Mouse (Mus musculus) CH12.LX (cell line): ENCODE data around the gene Dlg2. TPM values are rescaled to one million over a fixed set of nuclear protein-coding genes. Genes with fewer than 3 reads are reported as not detected.

Experiments
- DNase-seq: peaks from one replicate; pipeline ENCODE4 v3.0.0-alpha.2; 2013; ENCODE audit errors: extremely low read depth
- H3K27ac ChIP-seq: 2 replicates; pipeline ENCODE4 v1.5.1; 2012; ENCODE audit warnings: low read depth, mild to moderate bottlenecking, control low read depth, moderate library complexity; ENCODE audit not compliant: insufficient read depth
- H3K27me3 ChIP-seq: replicated peaks from 2 replicates; pipeline ENCODE3; 2012; ENCODE audit warnings: inconsistent platforms
- H3K36me3 ChIP-seq, 2 experiments: replicated peaks in 1 of 2; 2 replicates each; pipeline versions ENCODE3 to v1.6.1; 2012; ENCODE audit warnings: inconsistent platforms in 1 of 2, low read length in 1 of 2, mild to moderate bottlenecking in 1 of 2, mixed read lengths in 1 of 2, moderate library complexity in 1 of 2; ENCODE audit not compliant: control insufficient read depth in 1 of 2, insufficient read depth in 1 of 2
- H3K4me1 ChIP-seq, 2 experiments: 2 replicates each; pipeline ENCODE4 v1.6.1; 2012; ENCODE audit warnings: inconsistent platforms in 1 of 2, moderate library complexity in 1 of 2; ENCODE audit not compliant: insufficient read depth in 2 of 2, control insufficient read depth in 1 of 2
- H3K4me2 ChIP-seq: 2 replicates; pipeline ENCODE4 v1.6.1; 2012; ENCODE audit warnings: low read depth, mild to moderate bottlenecking, control low read depth; ENCODE audit not compliant: poor library complexity, insufficient read depth, severe bottlenecking
- H3K4me3 ChIP-seq, 3 experiments: fragments of 150-350 bp in 1 of 3; sonication (generic) in 1 of 3; replicated peaks in 1 of 3; 2 replicates each; pipeline versions ENCODE3 to v1.5.1; 2011 to 2012; ENCODE audit warnings: low read depth in 2 of 3, low read length in 2 of 3, mild to moderate bottlenecking in 2 of 3, moderate library complexity in 2 of 3, control low read depth in 1 of 3, improper control_type of control experiment in 1 of 3, inconsistent platforms in 1 of 3, mixed read lengths in 1 of 3; ENCODE audit not compliant: poor library complexity in 1 of 3
- H3K79me2 ChIP-seq: replicated peaks from 2 replicates; pipeline ENCODE4 v1.6.1; 2012; ENCODE audit warnings: mild to moderate bottlenecking, moderate library complexity; ENCODE audit not compliant: control insufficient read depth, poor library complexity, insufficient read depth, severe bottlenecking; ENCODE audit errors: extremely low read depth
- H3K9ac ChIP-seq: 2 replicates; pipeline ENCODE4 v1.6.1; 2012; ENCODE audit warnings: low read depth, mild to moderate bottlenecking, control low read depth, moderate library complexity; ENCODE audit not compliant: insufficient read depth
- H3K9me3 ChIP-seq: replicated peaks from 2 replicates; pipeline ENCODE3; 2012; ENCODE audit warnings: low read length, inconsistent platforms, mixed read lengths
- BHLHE40 ChIP-seq: IDR thresholded peaks from 2 replicates; pipeline ENCODE4 v1.6.1; 2011; ENCODE audit warnings: mild to moderate bottlenecking, low read depth, low read length, improper control_type of control experiment
- CHD1 ChIP-seq: IDR thresholded peaks from 2 replicates; pipeline ENCODE4 v1.6.1; 2012; ENCODE audit warnings: low read depth, low read length, improper control_type of control experiment, inconsistent platforms
- CHD2 ChIP-seq: IDR thresholded peaks from 2 replicates; pipeline ENCODE4 v1.6.1; 2011; ENCODE audit warnings: low read length, improper control_type of control experiment
- CTCF ChIP-seq, 2 experiments: IDR thresholded peaks in 1 of 2; conservative IDR thresholded peaks in 1 of 2; 2 replicates each; pipeline ENCODE4 v1.5.1; 2011 to 2012; ENCODE audit warnings: low read depth in 2 of 2, low read length in 2 of 2, improper control_type of control experiment in 1 of 2, inconsistent platforms in 1 of 2, mild to moderate bottlenecking in 1 of 2, moderate library complexity in 1 of 2
- E2F4 ChIP-seq: IDR thresholded peaks from 2 replicates; pipeline ENCODE4 v1.6.1; 2011; ENCODE audit warnings: low read depth, low read length, improper control_type of control experiment; ENCODE audit not compliant: insufficient replicate concordance
- ELF1 ChIP-seq: IDR thresholded peaks from 2 replicates; pipeline ENCODE4 v1.6.1; 2014; ENCODE audit warnings: low read depth, mild to moderate bottlenecking, inconsistent platforms, low read length, improper control_type of control experiment
- ETS1 ChIP-seq: conservative IDR thresholded peaks from 2 replicates; pipeline ENCODE4 v1.6.1; 2012; ENCODE audit warnings: low read depth, mild to moderate bottlenecking, inconsistent platforms, low read length, improper control_type of control experiment, moderate library complexity
- GABPA ChIP-seq: IDR thresholded peaks from 2 replicates; pipeline ENCODE4 v1.6.1; 2012; ENCODE audit warnings: low read depth, low read length, improper control_type of control experiment, inconsistent platforms; ENCODE audit not compliant: insufficient replicate concordance
- IRF4 ChIP-seq: IDR thresholded peaks from 2 replicates; pipeline ENCODE4 v1.6.1; 2014; ENCODE audit warnings: low read depth, mild to moderate bottlenecking, inconsistent platforms, low read length, improper control_type of control experiment
- JUN ChIP-seq: IDR thresholded peaks from 2 replicates; pipeline ENCODE4 v1.6.1; 2011; ENCODE audit warnings: low read depth, mild to moderate bottlenecking, low read length, improper control_type of control experiment, moderate library complexity; ENCODE audit not compliant: insufficient read depth
- KAT2A ChIP-seq: IDR thresholded peaks from 2 replicates; pipeline ENCODE4 v1.6.1; 2012; ENCODE audit warnings: low read length, improper control_type of control experiment, inconsistent platforms; ENCODE audit not compliant: insufficient replicate concordance
- MAFK ChIP-seq: IDR thresholded peaks from 2 replicates; pipeline ENCODE4 v1.6.1; 2011; ENCODE audit warnings: low read length, improper control_type of control experiment; ENCODE audit not compliant: insufficient replicate concordance
- MAZ ChIP-seq: IDR thresholded peaks from 2 replicates; pipeline ENCODE4 v1.6.1; 2012; ENCODE audit warnings: low read depth, mild to moderate bottlenecking, inconsistent platforms, low read length, improper control_type of control experiment, moderate library complexity
- MXI1 ChIP-seq: IDR thresholded peaks from 2 replicates; pipeline ENCODE4 v1.6.1; 2011; ENCODE audit warnings: mild to moderate bottlenecking, low read depth, low read length, improper control_type of control experiment
- NELFE ChIP-seq: IDR thresholded peaks from 2 replicates; pipeline ENCODE4 v1.6.1; 2011; ENCODE audit warnings: low read depth, low read length, improper control_type of control experiment
- NRF1 ChIP-seq: IDR thresholded peaks from 2 replicates; pipeline ENCODE4 v1.6.1; 2014; ENCODE audit warnings: low read depth, mild to moderate bottlenecking, inconsistent platforms, low read length, improper control_type of control experiment, moderate library complexity
- PAX5 ChIP-seq: IDR thresholded peaks from 2 replicates; pipeline ENCODE4 v1.6.1; 2012; ENCODE audit warnings: low read length, inconsistent platforms, mixed read lengths
- POLR2A ChIP-seq: IDR thresholded peaks from 2 replicates; pipeline ENCODE4 v1.6.1; 2011; ENCODE audit warnings: low read depth, mild to moderate bottlenecking, improper control_type of control experiment, low read length
- POLR2AphosphoS2 ChIP-seq: IDR thresholded peaks from 2 replicates; pipeline ENCODE4 v1.6.1; 2011; ENCODE audit warnings: low read depth, low read length, improper control_type of control experiment
- RAD21 ChIP-seq: IDR thresholded peaks from 2 replicates; pipeline ENCODE4 v1.6.1; 2011; ENCODE audit warnings: low read depth, mild to moderate bottlenecking, low read length, improper control_type of control experiment, moderate library complexity
- SIN3A ChIP-seq: IDR thresholded peaks from 2 replicates; pipeline ENCODE4 v1.6.1; 2012; ENCODE audit warnings: low read length, improper control_type of control experiment, inconsistent platforms
- SMC3 ChIP-seq: IDR thresholded peaks from 2 replicates; pipeline ENCODE4 v1.6.1; 2011; ENCODE audit warnings: low read depth, low read length, improper control_type of control experiment
- TBP ChIP-seq: conservative IDR thresholded peaks from 2 replicates; pipeline ENCODE4 v1.6.1; 2011; ENCODE audit warnings: low read depth, low read length, improper control_type of control experiment
- TCF12 ChIP-seq: IDR thresholded peaks from 2 replicates; pipeline ENCODE4 v1.6.1; 2014; ENCODE audit warnings: low read depth, mild to moderate bottlenecking, inconsistent platforms, low read length, improper control_type of control experiment
- UBTF ChIP-seq: IDR thresholded peaks from 2 replicates; pipeline ENCODE4 v1.6.1; 2012; ENCODE audit warnings: low read depth, mild to moderate bottlenecking, inconsistent platforms, low read length, improper control_type of control experiment, moderate library complexity
- USF1 ChIP-seq: IDR thresholded peaks from 2 replicates; pipeline ENCODE4 v1.6.1; 2014; ENCODE audit warnings: low read depth, mild to moderate bottlenecking, inconsistent platforms, low read length, improper control_type of control experiment
- USF2 ChIP-seq: conservative IDR thresholded peaks from 2 replicates; pipeline ENCODE4 v1.6.1; 2011; ENCODE audit warnings: low read depth, low read length, improper control_type of control experiment
- ZKSCAN1 ChIP-seq: IDR thresholded peaks from 2 replicates; pipeline ENCODE4 v1.6.1; 2012; ENCODE audit warnings: low read depth, inconsistent platforms, low read length, improper control_type of control experiment, borderline replicate concordance
- ZMIZ1 ChIP-seq: IDR thresholded peaks from 2 replicates; pipeline ENCODE4 v1.6.1; 2012; ENCODE audit warnings: low read depth, mild to moderate bottlenecking, inconsistent platforms, low read length, improper control_type of control experiment
- ZNF384 ChIP-seq: IDR thresholded peaks from 2 replicates; pipeline ENCODE4 v1.6.1; 2012; ENCODE audit warnings: low read depth, low read length, improper control_type of control experiment, inconsistent platforms
- dilution Hi-C: fragments of 300-500 bp; cut with MboI; formaldehyde crosslinking; loops from 2 replicates; pipeline ENCODE4 v1.14.3; 2020; ENCODE audit warnings: low sequenced_read_pairs; ENCODE audit not compliant: extremely low pct_unique_long_range_greater_than_20kb, extremely low pct_ligation_motif_present
- in situ Hi-C: fragments of 300-500 bp; cut with MboI; formaldehyde crosslinking; loops from 3 replicates; pipeline ENCODE4 v1.14.3; 2019; ENCODE audit warnings: low sequenced_read_pairs, low pct_ligation_motif_present, low pct_unique_long_range_greater_than_20kb, mixed read lengths
- polyA plus RNA-seq: library from polyadenylated mRNA; unstranded; fragments of >175 nt; gene quantifications from 2 replicates; pipeline ENCODE4 v1.2.1, GENCODE M21; 2012; ENCODE audit warnings: low read depth; ENCODE audit not compliant: insufficient read length
- total RNA-seq, 2 experiments: library from RNA; depleted of rRNA; stranded (reverse); fragments of 300-350 nt in 1 of 2; fragments of >200 nt in 1 of 2; gene quantifications; 2 replicates each; pipeline ENCODE4 v1.2.3; 2012 to 2014

Dlg2 gene
- total and polyA plus RNA-seq, 3 experiments = 0.36 TPM; not detected in 2

GRCm38 (mm10) chr7:90456149-90456844, 20.2 kb upstream of the Dlg2 start:
- peaks cover 0 to 7% of the 10 kb centered on the region in 2 experiments; a peak in 2 of 4 replicates for H3K4me1 ChIP-seq
- peak overlapping the region; percentile 60 to 96 (median 64) for H3K4me3 ChIP-seq
- peak overlapping the region; percentile 79 for H3K9ac ChIP-seq
- TF ChIP-seq POLR2AphosphoS2 (peak; percentile 47; the same call in 1 of the 2 replicates), MAFK (peak; percentile 75), NELFE (no peak), ZMIZ1 (no peak), MAZ (no peak)
- peak overlapping the region; percentile 66 for H3K27ac ChIP-seq
- no peak for DNase-seq
- dilution Hi-C loops (no loop called here), in situ Hi-C loops (no loop called here)
- no peaks in the 10 kb centered on the region for H3K27me3 ChIP-seq
- peaks cover 12 to 32% of the 10 kb centered on the region in 2 experiments for H3K36me3 ChIP-seq
- peak overlapping the region; percentile 79 for H3K4me2 ChIP-seq
- peaks cover 19% of the 10 kb centered on the region for H3K79me2 ChIP-seq
- H3K9me3 ChIP-seq = no peaks in the 10 kb centered on the region

DNA sequence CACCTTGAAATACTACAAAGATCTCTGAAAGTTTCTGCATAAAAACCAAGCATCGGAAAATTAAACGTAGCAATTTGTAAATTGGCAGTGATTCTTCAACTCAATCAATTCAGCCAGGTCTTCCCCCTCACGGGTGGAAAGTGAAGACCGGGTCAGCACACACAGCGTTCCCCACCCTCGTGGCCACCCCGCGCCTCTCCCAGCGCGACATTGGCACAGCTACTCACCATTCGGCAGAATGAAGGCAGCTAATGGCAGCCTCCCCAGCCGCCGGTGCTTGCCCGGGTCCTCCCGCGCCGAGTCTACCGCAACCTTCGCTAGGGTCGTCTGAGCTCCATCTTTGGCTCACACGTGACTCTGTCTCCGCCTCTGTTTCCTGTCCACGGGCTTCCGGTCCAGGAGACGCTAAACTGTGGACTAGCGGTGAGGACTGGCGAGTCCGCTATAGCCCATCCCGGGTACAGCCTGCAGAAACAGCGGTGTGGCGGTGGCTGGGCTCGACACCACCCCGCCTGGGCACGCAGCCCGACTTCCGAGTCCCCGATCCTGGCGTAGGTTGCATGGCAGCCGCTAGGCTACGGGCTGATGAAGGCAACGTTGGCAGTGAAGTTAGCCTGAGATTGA, 19.5 kb upstream of the Dlg2 start, which contains the start of gene Tmem126a:
Gene Tmem126a, minus strand, starts transcription at position 385 of the 624 bp plus-strand sequence.
- H3K4me3 ChIP-seq = peak within 1 kb of the TSS; percentile 60 to 96 (median 64)
- H3K4me2 ChIP-seq = peak within 1 kb of the TSS; percentile 79
- dilution Hi-C loops (no loop called here), in situ Hi-C loops (no loop called here)
- peak within 1 kb of the TSS; percentile 93 for H3K27ac ChIP-seq
- peak; percentile 90 for DNase-seq
- peaks cover 8 to 25% of the 10 kb centered on the region in 2 experiments for H3K36me3 ChIP-seq
- H3K27me3 ChIP-seq = no peaks in the 10 kb centered on the region
- H3K9me3 ChIP-seq = no peaks in the 10 kb centered on the region
- H3K9ac ChIP-seq = peak within 1 kb of the TSS; percentile 79
- peaks cover 14% of the 10 kb centered on the region for H3K79me2 ChIP-seq
- H3K4me1 ChIP-seq = peaks cover 0 to 7% of the 10 kb centered on the region in 2 experiments; a peak in 2 of 4 replicates
- TF ChIP-seq MXI1 (peak; percentile 79), JUN (no peak), IRF4 (peak; percentile 71), ZNF384 (no peak), USF1 (peak; percentile 88), NRF1 (peak; percentile 46), POLR2A (peak; percentile 97), BHLHE40 (peak; percentile 95), TBP (peak; percentile 61; the same call in 1 of the 2 replicates), CHD2 (peak; percentile 54; the same call in 1 of the 2 replicates), SIN3A (peak; percentile 85; the same call in 1 of the 2 replicates), ZMIZ1 (peak; percentile 91), CTCF (conservative IDR thresholded peaks at IDR 0.05 in 1 of 2, IDR thresholded peaks at IDR 0.05 in 1 of 2; ENCODE audit: low read depth in 2 of 2, low read length in 2 of 2) (0 out of 4 replicates have a peak, but pooled peaks of 1 of the 2 experiments have one; percentile 10), KAT2A (0 out of 2 replicates have a peak, but pooled peaks have one; percentile 47), RAD21 (no peak), GABPA (no peak), ZKSCAN1 (no peak), SMC3 (no peak), MAFK (no peak), CHD1 (peak; percentile 90), PAX5 (no peak), ETS1 (0 out of 2 replicates have a peak, but pooled peaks have one; percentile 44), ELF1 (peak; percentile 81), TCF12 (peak; percentile 90), UBTF (peak; percentile 88; the same call in 1 of the 2 replicates), USF2 (peak; percentile 81), NELFE (peak; percentile 94), E2F4 (no peak)
